Mouse (Mus musculus): ENCODE results near the gene Mrps27. TPM values are rescaled to one million over a fixed set of nuclear protein-coding genes. Genes with fewer than 3 reads are reported as not detected.
A peak's percentile ranks its signal among the peaks of the same experiment; 100 is the strongest.

Mrps27 gene
- polyA plus RNA-seq, 1 experiment from 2014 or later = 44.3 TPM

DNA sequence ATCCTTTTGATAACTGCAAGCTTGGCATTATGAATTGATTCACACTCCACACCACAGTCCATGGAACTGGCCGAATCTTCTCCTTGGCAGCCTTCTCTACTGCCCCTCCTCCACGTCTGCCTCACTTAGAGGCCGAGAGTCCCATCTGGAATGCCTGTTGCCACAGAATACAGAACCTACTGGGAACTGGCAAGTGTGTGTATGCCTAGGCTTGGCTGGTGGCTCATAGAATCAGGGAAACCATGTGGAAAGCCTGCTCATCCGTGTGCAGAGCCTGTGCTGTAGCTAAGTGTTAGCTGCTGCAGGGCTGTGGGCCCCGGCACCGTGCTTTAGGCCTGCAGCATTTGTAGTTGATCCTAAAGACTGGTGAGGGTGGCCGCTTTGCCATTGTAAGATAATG lies 52.6 kb downstream of the Mrps27 start:
- Histone ChIP-seq H3K9ac (no peak overlapping the region), H3K9me3 (replicated peaks) (no peaks in the 10 kb centered on the region), H3K4me2 (no peak overlapping the region), H3K4me1 (no peaks in the 10 kb centered on the region), H3K27me3 (replicated peaks) (no peaks in the 10 kb centered on the region), H3K36me3 (peaks cover 28% of the 10 kb centered on the region), H3K27ac (no peak overlapping the region), H3K4me3 (no peak overlapping the region)
- WGBS (ENCODE audit: insufficient replicate concordance) = 81% methylated on average over 7 of the region's 7 CpGs
- no peak for ATAC-seq

- H3K9ac ChIP-seq = no peak overlapping the region
- no peak overlapping the region for H3K27ac ChIP-seq
- H3K9me3 ChIP-seq (replicated peaks) = no peaks in the 10 kb centered on the region
- no peaks in the 10 kb centered on the region for H3K4me1 ChIP-seq
- ATAC-seq = no peak
- no peak overlapping the region for H3K4me2 ChIP-seq
- no peak overlapping the region for H3K4me3 ChIP-seq
- no peaks in the 10 kb centered on the region for H3K27me3 ChIP-seq (replicated peaks)
- WGBS (ENCODE audit: insufficient replicate concordance) = 83% methylated on average over 12 of the region's 12 CpGs
- H3K36me3 ChIP-seq = peaks cover 38% of the 10 kb centered on the region
Observed at GRCm38 (mm10) chr13:99398149-99398701, 53.6 kb downstream of the Mrps27 start.

DNA sequence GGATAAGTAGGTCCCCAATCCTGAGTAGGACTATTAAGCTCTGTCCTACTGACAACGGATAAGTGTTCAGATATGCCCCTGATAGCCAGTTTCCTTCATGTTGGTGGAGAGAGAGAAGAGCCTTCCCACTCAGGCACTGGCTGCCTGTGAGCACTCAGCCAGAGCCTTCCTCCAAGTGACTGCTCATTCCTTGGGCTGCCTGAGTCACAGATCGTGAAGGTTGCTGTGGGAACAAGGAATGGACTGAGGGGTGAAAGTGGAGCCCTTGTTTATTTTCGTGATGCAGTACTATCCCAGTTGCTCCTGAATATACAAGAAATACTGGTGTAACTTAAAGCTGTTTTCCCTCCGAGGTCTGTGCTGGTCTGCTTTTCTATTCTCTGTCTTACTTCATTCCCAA lies 54.8 kb downstream of the Mrps27 start:
- ATAC-seq = no peak
- no peak overlapping the region for H3K4me2 ChIP-seq
- no peak overlapping the region for H3K4me3 ChIP-seq
- H3K27ac ChIP-seq = no peak overlapping the region
- H3K9me3 ChIP-seq (replicated peaks) = no peaks in the 10 kb centered on the region
- no peaks in the 10 kb centered on the region for H3K27me3 ChIP-seq (replicated peaks)
- H3K9ac ChIP-seq = no peak overlapping the region
- peaks cover 46% of the 10 kb centered on the region for H3K36me3 ChIP-seq
- H3K4me1 ChIP-seq = no peaks in the 10 kb centered on the region
- 68% methylated on average over 4 of the region's 4 CpGs for WGBS (ENCODE audit: insufficient replicate concordance)

DNA sequence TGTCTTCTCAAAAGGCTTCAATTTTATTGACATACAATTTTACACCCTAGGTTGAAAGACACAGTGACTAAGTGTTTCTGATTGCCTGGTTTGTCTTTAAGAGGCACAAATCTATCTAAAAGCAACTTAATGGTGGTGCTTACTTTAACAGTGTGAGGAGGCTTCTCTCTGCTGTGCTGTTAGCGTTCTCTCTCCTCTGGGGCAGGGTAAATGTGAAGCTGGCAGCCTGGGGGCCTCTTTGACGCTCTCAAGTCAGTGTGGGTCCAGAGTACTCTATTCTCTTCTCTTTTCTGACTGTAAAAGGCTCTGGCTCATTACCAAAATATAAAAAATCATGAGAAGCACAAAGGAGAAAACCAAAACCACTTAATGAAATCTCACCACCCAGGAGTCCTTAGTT lies 64.6 kb downstream of the Mrps27 start:
- Histone ChIP-seq H3K36me3 (peaks cover 76% of the 10 kb centered on the region), H3K27ac (no peak overlapping the region), H3K27me3 (replicated peaks) (no peaks in the 10 kb centered on the region), H3K4me1 (no peaks in the 10 kb centered on the region), H3K9me3 (replicated peaks) (no peaks in the 10 kb centered on the region), H3K4me2 (no peak overlapping the region), H3K9ac (no peak overlapping the region), H3K4me3 (no peak overlapping the region)
- WGBS (ENCODE audit: insufficient replicate concordance) = 72% methylated on average over 2 of the region's 2 CpGs
- ATAC-seq = no peak

GRCm38 (mm10) chr13:99410611-99411515 lies 66.3 kb downstream of the Mrps27 start:
- WGBS (ENCODE audit: insufficient replicate concordance) = 84% methylated on average over 14 of the region's 14 CpGs
- Histone ChIP-seq H3K9ac (no peak overlapping the region), H3K4me3 (no peak overlapping the region), H3K4me1 (no peaks in the 10 kb centered on the region), H3K27ac (no peak overlapping the region), H3K4me2 (no peak overlapping the region), H3K9me3 (replicated peaks) (no peaks in the 10 kb centered on the region), H3K36me3 (peaks cover 78% of the 10 kb centered on the region), H3K27me3 (replicated peaks) (no peaks in the 10 kb centered on the region)
- no peak for ATAC-seq

- 91% methylated on average over 3 of the region's 3 CpGs for WGBS (ENCODE audit: insufficient replicate concordance)
- ATAC-seq = no peak
- no peak overlapping the region for H3K27ac ChIP-seq
- no peak overlapping the region for H3K4me3 ChIP-seq
- H3K9me3 ChIP-seq (replicated peaks) = no peaks in the 10 kb centered on the region
- no peaks in the 10 kb centered on the region for H3K4me1 ChIP-seq
- no peak overlapping the region for H3K4me2 ChIP-seq
- H3K27me3 ChIP-seq (replicated peaks) = no peaks in the 10 kb centered on the region
- H3K36me3 ChIP-seq = peaks cover 73% of the 10 kb centered on the region
- no peak overlapping the region for H3K9ac ChIP-seq
Observed at GRCm38 (mm10) chr13:99411761-99412160, 67.2 kb downstream of the Mrps27 start.

GRCm38 (mm10) chr13:99412477-99413080 lies 68.0 kb downstream of the Mrps27 start:
- Histone ChIP-seq H3K4me3 (no peak overlapping the region), H3K27ac (peak overlapping the region; percentile 3; the same call in 1 of the 2 replicates), H3K4me1 (no peaks in the 10 kb centered on the region), H3K27me3 (replicated peaks) (no peaks in the 10 kb centered on the region), H3K36me3 (peaks cover 67% of the 10 kb centered on the region), H3K9me3 (replicated peaks) (no peaks in the 10 kb centered on the region), H3K4me2 (no peak overlapping the region), H3K9ac (no peak overlapping the region)
- no peak for ATAC-seq
- 60% methylated on average over 11 of the region's 11 CpGs for WGBS (ENCODE audit: insufficient replicate concordance)

DNA sequence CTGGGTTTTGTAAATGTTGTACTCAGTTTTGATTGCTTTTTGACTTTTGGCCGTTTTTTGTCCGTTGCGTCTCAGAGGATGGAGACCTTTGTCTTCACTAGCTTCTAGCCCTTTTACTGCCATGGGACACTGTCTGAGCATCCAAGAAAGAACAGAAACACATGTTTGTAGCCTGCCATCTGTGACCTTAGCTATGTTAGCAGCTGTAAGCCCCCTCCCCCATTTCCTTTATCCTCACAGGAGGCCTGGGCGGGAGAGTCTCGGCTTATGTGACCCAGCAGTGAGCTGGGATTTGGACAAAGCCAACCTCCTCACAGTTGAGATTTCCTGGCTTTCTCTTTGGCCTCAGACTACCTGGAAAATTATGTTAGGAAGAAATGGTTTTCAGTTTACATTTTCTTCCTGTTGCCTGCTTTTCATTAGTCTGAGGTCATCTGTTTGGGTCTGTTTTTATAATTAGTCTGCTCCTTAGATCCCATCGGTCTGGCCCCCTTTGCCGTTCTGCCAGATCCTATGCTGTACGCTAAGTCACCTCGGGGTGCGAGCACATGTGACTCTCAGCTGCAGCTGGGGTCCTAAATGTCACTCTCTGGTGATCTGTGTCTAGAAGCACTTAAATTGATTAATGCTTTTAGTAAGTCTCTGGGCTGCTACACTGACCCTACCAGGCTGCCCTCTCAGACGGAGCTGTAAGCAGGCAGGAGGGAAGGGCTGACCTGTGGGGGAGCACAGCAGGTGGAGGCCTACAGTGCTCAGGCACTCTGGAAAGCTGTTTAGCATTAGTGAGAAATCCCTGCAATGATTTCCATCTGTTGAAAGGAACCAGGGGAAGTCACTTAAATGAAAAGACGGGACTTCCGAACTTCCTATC lies 69.1 kb downstream of the Mrps27 start:
- no peak overlapping the region for H3K27ac ChIP-seq
- H3K9me3 ChIP-seq (replicated peaks) = no peaks in the 10 kb centered on the region

GRCm38 (mm10) chr13:99414352-99414742 lies 69.8 kb downstream of the Mrps27 start:
- H3K36me3 ChIP-seq = peaks cover 66% of the 10 kb centered on the region
- no peaks in the 10 kb centered on the region for H3K9me3 ChIP-seq (replicated peaks)
- no peak overlapping the region for H3K27ac ChIP-seq
- no peak for ATAC-seq
- 74% methylated on average over 10 of the region's 10 CpGs for WGBS (ENCODE audit: insufficient replicate concordance)
- no peak overlapping the region for H3K4me3 ChIP-seq
- no peaks in the 10 kb centered on the region for H3K27me3 ChIP-seq (replicated peaks)
- no peaks in the 10 kb centered on the region for H3K4me1 ChIP-seq
- H3K9ac ChIP-seq = no peak overlapping the region
- H3K4me2 ChIP-seq = no peak overlapping the region

More for the DNA sequence above, 69.1 kb downstream of the Mrps27 start:
- no peak for ATAC-seq
- no peak overlapping the region for H3K4me2 ChIP-seq
- no peaks in the 10 kb centered on the region for H3K27me3 ChIP-seq (replicated peaks)
- WGBS (ENCODE audit: insufficient replicate concordance) = 80% methylated on average over 13 of the region's 13 CpGs
- no peak overlapping the region for H3K9ac ChIP-seq
- no peaks in the 10 kb centered on the region for H3K4me1 ChIP-seq
- no peak overlapping the region for H3K4me3 ChIP-seq
- H3K36me3 ChIP-seq = peaks cover 66% of the 10 kb centered on the region

DNA sequence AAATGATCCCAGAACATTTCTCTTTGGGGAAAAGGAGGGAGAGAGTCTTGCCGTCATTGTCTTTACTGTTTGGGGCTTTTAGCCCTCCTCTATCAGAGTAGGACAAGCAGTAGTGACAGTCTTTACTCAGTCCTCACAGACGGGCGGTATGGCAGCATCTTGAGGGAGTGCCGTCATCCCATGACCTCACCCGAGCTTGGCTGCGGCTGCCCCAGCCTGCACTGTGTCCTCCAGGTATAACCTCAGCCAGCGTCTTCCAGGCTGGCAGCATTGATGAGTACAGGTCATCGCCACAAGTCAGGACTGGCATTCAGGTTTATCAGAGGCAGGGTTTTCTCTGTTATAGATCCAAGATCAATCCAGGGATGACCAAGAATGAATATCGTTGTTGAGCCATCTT lies 72.0 kb downstream of the Mrps27 start:
- Histone ChIP-seq H3K9ac (no peak overlapping the region), H3K27me3 (replicated peaks) (no peaks in the 10 kb centered on the region), H3K27ac (no peak overlapping the region), H3K4me3 (no peak overlapping the region), H3K4me1 (no peaks in the 10 kb centered on the region), H3K4me2 (no peak overlapping the region), H3K9me3 (replicated peaks) (no peaks in the 10 kb centered on the region), H3K36me3 (peaks cover 46% of the 10 kb centered on the region)
- 72% methylated on average over 9 of the region's 9 CpGs for WGBS (ENCODE audit: insufficient replicate concordance)
- no peak for ATAC-seq

DNA sequence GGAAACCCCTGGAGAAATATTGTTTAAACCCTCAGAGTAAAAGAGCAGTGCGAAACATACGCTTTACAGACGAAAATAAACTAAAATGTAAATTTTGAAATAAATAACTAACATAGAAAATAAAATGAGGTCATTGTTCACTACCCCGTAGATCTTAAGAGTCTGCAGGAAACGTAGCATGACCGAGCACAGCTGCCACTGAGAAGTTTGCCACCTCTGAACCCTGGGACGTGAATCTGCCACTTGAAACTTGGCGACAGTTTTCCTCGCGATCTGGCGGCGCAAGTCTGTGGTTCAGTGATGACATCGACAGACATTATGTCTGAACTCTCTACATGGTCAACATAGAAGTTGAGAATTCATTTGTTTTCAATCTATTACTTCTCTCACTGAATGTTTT lies 79.0 kb downstream of the Mrps27 start:
- Histone ChIP-seq H3K4me3 (no peak overlapping the region), H3K36me3 (no peaks in the 10 kb centered on the region), H3K9ac (no peak overlapping the region), H3K27ac (no peak overlapping the region), H3K4me2 (no peak overlapping the region), H3K4me1 (no peaks in the 10 kb centered on the region), H3K27me3 (replicated peaks) (no peaks in the 10 kb centered on the region), H3K9me3 (replicated peaks) (no peaks in the 10 kb centered on the region)
- no peak for ATAC-seq
- WGBS (ENCODE audit: insufficient replicate concordance) = 80% methylated on average over 13 of the region's 13 CpGs
